Mouse (Mus musculus): Measurements from ENCODE around the gene Ptprg. TPM values are rescaled to one million over a fixed set of nuclear protein-coding genes. Genes with fewer than 3 reads are reported as not detected.

Gene Ptprg
- polyA plus RNA-seq, 1 experiment = 16.6 TPM

DNA sequence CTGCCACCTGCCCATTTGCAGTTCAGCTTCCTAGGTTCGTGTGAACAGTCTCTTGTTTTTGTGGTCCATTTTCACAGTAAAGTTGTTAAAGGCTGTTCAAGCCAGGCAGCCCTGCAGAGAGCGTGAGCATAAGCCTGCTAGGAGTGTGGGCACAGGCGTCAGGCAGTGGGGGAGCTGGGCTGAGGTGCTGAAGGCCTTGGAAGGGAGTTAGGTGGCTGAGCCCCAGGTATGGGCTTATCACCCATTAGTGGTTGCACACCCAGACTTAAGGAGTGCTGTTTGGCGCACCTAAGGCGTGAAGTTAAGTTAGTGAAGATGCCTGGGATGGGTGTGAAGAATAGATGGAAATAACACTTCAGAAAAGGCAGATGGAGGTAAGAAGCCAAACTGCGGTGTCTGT lies 134.8 kb downstream of the Ptprg start:
- H3K79me3 ChIP-seq (ENCODE audit: low read depth) = peaks cover 3% of the 10 kb centered on the region
- H3K4me3 ChIP-seq (ENCODE audit: insufficient read depth, poor library complexity, severe bottlenecking) = no peak overlapping the region

DNA sequence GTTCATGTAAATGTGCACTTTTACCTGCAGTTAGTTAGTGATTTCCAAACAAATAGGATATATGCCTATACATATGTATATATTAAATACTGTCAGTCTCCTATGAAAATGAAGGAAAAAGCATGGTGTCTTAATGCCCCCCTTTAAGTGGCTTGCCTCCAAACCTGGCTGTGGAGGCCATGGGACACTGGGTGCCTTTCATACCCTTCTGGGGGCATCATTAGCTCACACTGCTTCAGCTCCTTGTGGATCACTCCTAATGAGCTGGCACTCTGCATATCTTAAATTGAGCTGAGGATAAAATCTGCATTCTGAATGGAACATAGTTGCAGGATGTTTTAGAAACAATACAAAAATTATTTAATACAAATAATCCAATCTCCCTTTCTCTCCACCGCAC lies 136.7 kb downstream of the Ptprg start:
- Histone ChIP-seq H3K36me3 (ENCODE audit: control insufficient read depth, insufficient read depth) (no peaks in the 10 kb centered on the region), H3ac (ENCODE audit: control insufficient read depth, insufficient read length, low read depth) (no peak overlapping the region), H3K79me2 (ENCODE audit: control insufficient read depth, insufficient read depth) (no peaks in the 10 kb centered on the region), H3K4me3 (ENCODE audit: insufficient read depth, poor library complexity, severe bottlenecking) (no peak overlapping the region), H3K79me3 (ENCODE audit: low read depth) (peaks cover 3% of the 10 kb centered on the region), H3K27me3 (ENCODE audit: control insufficient read depth, insufficient read depth, insufficient read length) (no peaks in the 10 kb centered on the region)
- no peak for TF ChIP-seq FOSL1 (IDR thresholded peaks at IDR 0.05; ENCODE audit: insufficient read depth, low read length, poor library complexity, severe bottlenecking)
- TF ChIP-seq CTCF (IDR thresholded peaks at IDR 0.05; ENCODE audit: control insufficient read depth, insufficient read depth, insufficient read length) = no peak
- TF ChIP-seq CEBPB (IDR thresholded peaks at IDR 0.05; ENCODE audit: low read depth) = no peak
- no peak for TF ChIP-seq MYOD1 (IDR thresholded peaks at IDR 0.05; ENCODE audit: control insufficient read depth, insufficient read length, low read depth)
- no peak for TF ChIP-seq USF1 (IDR thresholded peaks at IDR 0.05; ENCODE audit: low read depth)
- TF ChIP-seq MAX (IDR thresholded peaks at IDR 0.05) = no peak
- TF ChIP-seq MYOG (IDR thresholded peaks at IDR 0.05; ENCODE audit: control insufficient read depth, extremely low read depth, insufficient read length) = no peak

More for the DNA sequence above, 134.8 kb downstream of the Ptprg start:
- no peak overlapping the region for H3ac ChIP-seq (ENCODE audit: control insufficient read depth, insufficient read length, low read depth)
- H3K27me3 ChIP-seq (ENCODE audit: control insufficient read depth, insufficient read depth, insufficient read length) = no peaks in the 10 kb centered on the region
- H3K79me2 ChIP-seq (ENCODE audit: control insufficient read depth, insufficient read depth) = no peaks in the 10 kb centered on the region
- no peaks in the 10 kb centered on the region for H3K36me3 ChIP-seq (ENCODE audit: control insufficient read depth, insufficient read depth)
- no peak for TF ChIP-seq CTCF (IDR thresholded peaks at IDR 0.05; ENCODE audit: control insufficient read depth, insufficient read depth, insufficient read length)
- no peak for TF ChIP-seq CEBPB (IDR thresholded peaks at IDR 0.05; ENCODE audit: low read depth)
- no peak for TF ChIP-seq MAX (IDR thresholded peaks at IDR 0.05)
- TF ChIP-seq MYOD1 (IDR thresholded peaks at IDR 0.05; ENCODE audit: control insufficient read depth, insufficient read length, low read depth) = no peak
- TF ChIP-seq MYOG (IDR thresholded peaks at IDR 0.05; ENCODE audit: control insufficient read depth, extremely low read depth, insufficient read length) = no peak
- TF ChIP-seq USF1 (IDR thresholded peaks at IDR 0.05; ENCODE audit: low read depth) = no peak
- TF ChIP-seq FOSL1 (IDR thresholded peaks at IDR 0.05; ENCODE audit: insufficient read depth, low read length, poor library complexity, severe bottlenecking) = no peak

DNA sequence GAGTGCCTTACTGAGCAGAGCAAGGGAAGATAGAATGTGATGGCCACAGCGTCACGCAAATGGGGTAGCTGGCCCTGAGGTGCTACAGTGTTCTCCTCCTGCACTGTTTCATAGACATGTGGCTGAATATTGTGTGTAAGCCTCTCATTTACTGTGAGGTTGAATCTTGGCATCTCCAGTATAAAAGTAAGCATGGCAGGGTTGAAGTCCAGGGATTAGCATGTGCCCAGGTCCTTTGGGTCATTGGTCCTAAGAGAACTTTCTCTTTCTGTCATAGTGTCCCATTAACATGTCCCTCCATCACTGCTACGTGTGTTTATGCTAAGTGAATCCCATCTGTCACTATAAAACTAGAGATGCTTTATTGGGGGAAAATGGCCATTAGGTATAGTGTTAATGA lies 138.2 kb downstream of the Ptprg start:
- Histone ChIP-seq H3K79me2 (ENCODE audit: control insufficient read depth, insufficient read depth) (peaks cover 2% of the 10 kb centered on the region), H3K36me3 (ENCODE audit: control insufficient read depth, insufficient read depth) (no peaks in the 10 kb centered on the region), H3K27me3 (ENCODE audit: control insufficient read depth, insufficient read depth, insufficient read length) (no peaks in the 10 kb centered on the region), H3K4me3 (ENCODE audit: insufficient read depth, poor library complexity, severe bottlenecking) (no peak overlapping the region), H3ac (ENCODE audit: control insufficient read depth, insufficient read length, low read depth) (no peak overlapping the region), H3K79me3 (ENCODE audit: low read depth) (peaks cover 3% of the 10 kb centered on the region)
- TF ChIP-seq CEBPB (IDR thresholded peaks at IDR 0.05; ENCODE audit: low read depth) (no peak), FOSL1 (IDR thresholded peaks at IDR 0.05; ENCODE audit: insufficient read depth, low read length, poor library complexity, severe bottlenecking) (no peak), CTCF (IDR thresholded peaks at IDR 0.05; ENCODE audit: control insufficient read depth, insufficient read depth, insufficient read length) (no peak)

- no peaks in the 10 kb centered on the region for H3K79me3 ChIP-seq (ENCODE audit: low read depth)
- peaks cover 11% of the 10 kb centered on the region for H3K79me2 ChIP-seq (ENCODE audit: control insufficient read depth, insufficient read depth)
- no peaks in the 10 kb centered on the region for H3K36me3 ChIP-seq (ENCODE audit: control insufficient read depth, insufficient read depth)
- H3K4me3 ChIP-seq (ENCODE audit: insufficient read depth, poor library complexity, severe bottlenecking) = no peak overlapping the region
- no peaks in the 10 kb centered on the region for H3K27me3 ChIP-seq (ENCODE audit: control insufficient read depth, insufficient read depth, insufficient read length)
- TF ChIP-seq FOSL1 (IDR thresholded peaks at IDR 0.05; ENCODE audit: insufficient read depth, low read length, poor library complexity, severe bottlenecking) (no peak), MYOD1 (IDR thresholded peaks at IDR 0.05; ENCODE audit: control insufficient read depth, insufficient read length, low read depth) (no peak), MYOG (IDR thresholded peaks at IDR 0.05; ENCODE audit: control insufficient read depth, extremely low read depth, insufficient read length) (no peak), MAX (IDR thresholded peaks at IDR 0.05) (no peak), CTCF (IDR thresholded peaks at IDR 0.05; ENCODE audit: control insufficient read depth, insufficient read depth, insufficient read length) (no peak), CEBPB (IDR thresholded peaks at IDR 0.05; ENCODE audit: low read depth) (no peak), USF1 (IDR thresholded peaks at IDR 0.05; ENCODE audit: low read depth) (no peak)
- no peak overlapping the region for H3ac ChIP-seq (ENCODE audit: control insufficient read depth, insufficient read length, low read depth)
These were observed 145.5 kb downstream of the Ptprg start for GRCm38 (mm10) chr14:11698880-11699279.

DNA sequence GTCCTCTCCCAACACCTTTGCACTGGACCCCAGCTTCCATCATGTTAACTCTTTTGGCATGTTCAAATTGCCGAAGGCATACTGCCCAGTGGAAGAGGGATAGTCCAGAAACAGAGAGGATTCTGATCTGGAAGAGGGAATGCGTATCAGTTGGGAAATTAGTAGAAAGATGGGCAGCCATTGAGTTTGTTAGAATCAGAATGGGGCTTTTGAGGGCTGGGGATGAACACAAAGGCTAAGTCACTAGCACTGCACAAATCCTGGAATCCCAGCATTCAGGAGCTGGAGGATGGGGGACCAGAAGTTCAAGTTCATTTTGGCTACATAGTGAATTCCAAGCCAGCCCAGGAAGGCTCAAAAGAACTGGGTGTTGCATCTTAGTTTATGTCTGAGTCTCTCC lies 146.3 kb downstream of the Ptprg start:
- Histone ChIP-seq H3ac (ENCODE audit: control insufficient read depth, insufficient read length, low read depth) (no peak overlapping the region), H3K4me3 (ENCODE audit: insufficient read depth, poor library complexity, severe bottlenecking) (no peak overlapping the region), H3K79me3 (ENCODE audit: low read depth) (no peaks in the 10 kb centered on the region), H3K27me3 (ENCODE audit: control insufficient read depth, insufficient read depth, insufficient read length) (no peaks in the 10 kb centered on the region), H3K79me2 (ENCODE audit: control insufficient read depth, insufficient read depth) (peaks cover 11% of the 10 kb centered on the region), H3K36me3 (ENCODE audit: control insufficient read depth, insufficient read depth) (no peaks in the 10 kb centered on the region)
- TF ChIP-seq CEBPB (IDR thresholded peaks at IDR 0.05; ENCODE audit: low read depth) = no peak
- TF ChIP-seq FOSL1 (IDR thresholded peaks at IDR 0.05; ENCODE audit: insufficient read depth, low read length, poor library complexity, severe bottlenecking) = no peak
- no peak for TF ChIP-seq USF1 (IDR thresholded peaks at IDR 0.05; ENCODE audit: low read depth)

GRCm38 (mm10) chr14:11701516-11702249 lies 148.4 kb downstream of the Ptprg start:
- Histone ChIP-seq H3K27me3 (ENCODE audit: control insufficient read depth, insufficient read depth, insufficient read length) (no peaks in the 10 kb centered on the region), H3K4me3 (ENCODE audit: insufficient read depth, poor library complexity, severe bottlenecking) (no peak overlapping the region), H3K79me2 (ENCODE audit: control insufficient read depth, insufficient read depth) (peaks cover 7% of the 10 kb centered on the region), H3ac (ENCODE audit: control insufficient read depth, insufficient read length, low read depth) (no peak overlapping the region), H3K79me3 (ENCODE audit: low read depth) (no peaks in the 10 kb centered on the region), H3K36me3 (ENCODE audit: control insufficient read depth, insufficient read depth) (no peaks in the 10 kb centered on the region)
- TF ChIP-seq MYOG (IDR thresholded peaks at IDR 0.05; ENCODE audit: control insufficient read depth, extremely low read depth, insufficient read length) = no peak
- TF ChIP-seq CEBPB (IDR thresholded peaks at IDR 0.05; ENCODE audit: low read depth) = no peak
- TF ChIP-seq MYOD1 (IDR thresholded peaks at IDR 0.05; ENCODE audit: control insufficient read depth, insufficient read length, low read depth) = no peak
- no peak for TF ChIP-seq USF1 (IDR thresholded peaks at IDR 0.05; ENCODE audit: low read depth)
- no peak for TF ChIP-seq CTCF (IDR thresholded peaks at IDR 0.05; ENCODE audit: control insufficient read depth, insufficient read depth, insufficient read length)
- no peak for TF ChIP-seq MAX (IDR thresholded peaks at IDR 0.05)
- TF ChIP-seq FOSL1 (IDR thresholded peaks at IDR 0.05; ENCODE audit: insufficient read depth, low read length, poor library complexity, severe bottlenecking) = no peak

Measured in C2C12 (cell line).